Mouse (Mus musculus) MEL (cell line): ENCODE data around the gene Cldn5.

ENCODE experiments used
- MEF2A ChIP-seq: IDR thresholded peaks from 2 replicates; pipeline ENCODE4 v1.6.1; 2014; ENCODE audit warnings: low read depth, mild to moderate bottlenecking, inconsistent platforms, low read length, improper control_type of control experiment; ENCODE audit not compliant: poor library complexity, insufficient replicate concordance, severe bottlenecking; ENCODE audit errors: extremely low read depth
- ZKSCAN1 ChIP-seq: IDR thresholded peaks from 2 replicates; pipeline ENCODE4 v1.6.1; 2012; ENCODE audit warnings: low read depth, mild to moderate bottlenecking, inconsistent platforms, low read length, improper control_type of control experiment, moderate library complexity

DNA sequence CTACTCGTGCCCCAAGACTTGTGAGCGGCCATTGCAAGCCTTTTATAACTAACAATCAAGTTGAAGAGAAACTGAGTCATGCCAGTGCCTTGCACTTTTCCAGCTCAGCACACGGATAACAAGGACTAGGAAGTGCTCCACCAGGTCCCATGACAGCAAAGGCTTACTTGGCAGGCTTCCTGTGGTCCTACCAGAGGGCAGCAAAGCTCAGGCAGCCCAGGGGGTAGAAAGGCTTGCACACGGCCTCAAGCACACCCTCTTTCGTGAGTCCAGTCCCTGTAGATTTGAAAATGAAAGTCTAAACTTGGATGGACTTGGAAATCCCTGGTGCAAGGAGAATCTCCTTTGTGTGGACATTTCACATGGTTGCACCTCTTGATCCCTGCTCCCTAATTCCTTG, 47.5 kb upstream of the Cldn5 start:
- TF ChIP-seq ZKSCAN1 (no peak), MEF2A (no peak)
